Mouse (Mus musculus) liver, postnatal 0 days (tissue): ENCODE results near the gene Chl1.

Experiments used
- CTCF ChIP-seq: sonication (generic); IDR thresholded peaks from 2 replicates; pipeline ENCODE4 v1.5.1; 2016; ENCODE audit warnings: antibody characterized with exemption, low read depth
- EP300 ChIP-seq: IDR thresholded peaks from 2 replicates; pipeline ENCODE4 v1.6.1; 2016; ENCODE audit warnings: antibody characterized with exemption, low read depth, mild to moderate bottlenecking

DNA sequence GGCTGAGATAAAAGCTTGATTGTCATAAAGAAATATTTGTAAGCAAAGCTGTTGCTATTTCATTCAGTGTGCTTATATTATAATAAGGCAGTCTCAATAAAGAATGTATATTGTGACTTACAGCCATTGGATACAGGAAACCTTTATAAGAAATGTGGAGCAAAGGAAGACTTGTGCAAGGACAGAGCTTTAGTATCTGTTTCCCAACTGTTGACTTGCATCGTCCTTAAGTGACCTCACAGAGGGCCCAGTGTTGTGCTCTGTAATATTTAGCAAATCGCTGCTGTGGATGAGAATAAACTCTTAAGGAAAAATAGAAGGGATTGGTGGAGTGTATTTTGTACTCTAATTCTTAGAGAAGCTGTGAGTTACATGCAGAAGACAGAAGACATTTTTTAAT lies 23.6 kb downstream of the Chl1 start:
- TF ChIP-seq CTCF (no peak), EP300 (no peak)
